In the genomic region with DNA sequence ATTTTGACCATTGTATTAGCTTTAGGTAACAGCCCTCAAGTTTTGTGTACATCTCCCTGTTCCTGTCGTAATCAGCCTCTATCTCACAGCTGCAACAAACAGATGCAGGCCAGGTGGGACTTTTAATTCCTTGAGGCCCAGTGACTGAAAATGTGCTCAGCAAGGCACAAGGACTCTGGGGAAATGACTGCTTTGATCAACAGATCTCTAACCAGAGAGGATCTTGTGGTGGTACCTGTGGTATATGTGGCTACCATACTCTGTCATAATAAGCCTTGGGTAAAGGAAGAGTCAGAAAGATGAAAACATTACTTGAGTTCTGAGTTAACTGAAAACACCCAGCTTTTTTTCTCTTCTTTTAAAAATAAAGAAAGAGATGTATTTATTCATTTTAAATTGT, we compare ENCODE assay signal across 26 mouse cellular contexts. TPM values are rescaled to one million over a fixed set of nuclear protein-coding genes. Genes with fewer than 3 reads are reported as not detected.
A peak's percentile ranks its signal among the peaks of the same experiment; 100 is the strongest.
DNase-seq lines count a peak whose midpoint lies in the region; ATAC-seq and TF ChIP-seq lines count a peak whose summit lies in the region.
"Had no signal": no experiment of that assay in that cellular context is flagged by ENCODE, and none has a peak within 500 bp of the region (broad histone marks: within the 10 kb centered on the region; RNA-seq: fewer than 3 reads in every experiment).

No protein-coding gene starts in this region.

- TF ChIP-seq CTCF in thymus, adult 2 months (IDR thresholded peaks at IDR 0.05; ENCODE audit: borderline replicate concordance, control insufficient read depth, extremely low read depth, insufficient read depth, low read length, poor library complexity) = no peak

- H3K4me1 ChIP-seq in thymus, adult 2 months (replicated peaks; ENCODE audit: control insufficient read depth, insufficient read depth, low read length) = peaks cover 44% of the 10 kb centered on the region

- H3K27ac ChIP-seq in thymus, adult 2 months (ENCODE audit: control insufficient read depth, insufficient read depth, low read length) = no peak overlapping the region
- H3K27ac ChIP-seq: embryonic facial prominence, embryonic 15.5 days; forebrain, embryonic 10.5 days; heart, adult 2 months; hindbrain, embryonic 12.5 days; intestine, embryonic 15.5 days had no signal

- intact Hi-C loops in left cerebral cortex, postnatal 25 days (cut with DNase I) = no loop called here

- ATAC-seq in common myeloid progenitor, adult 5-6 weeks (replicated peaks; ENCODE audit: low read depth, poor library complexity, severe bottlenecking) = 0 out of 2 replicates have a peak, but pooled peaks have one; percentile 30
- ATAC-seq: activated CD4-positive, CD25-positive, alpha-beta regulatory T cell, adult 4 months; forebrain, embryonic 14.5 days; hindbrain, embryonic 16.5 days; intestine, embryonic 15.5 days; Patski had no signal

- no peak overlapping the region for H3K4me3 ChIP-seq in thymus, adult 2 months (ENCODE audit: control insufficient read depth, insufficient read depth, low read length)
- H3K4me3 ChIP-seq: embryonic facial prominence, embryonic 15.5 days; erythroblast, embryonic 14.5 days; forebrain, embryonic 10.5 days; heart, adult 2 months; heart, embryonic 12.5 days; hindbrain, embryonic 12.5 days; intestine, embryonic 15.5 days had no signal

- H3K27me3 ChIP-seq in thymus, adult 2 months (ENCODE audit: control insufficient read depth, insufficient read depth, low read length) = no peaks in the 10 kb centered on the region

- DNase-seq in thymus, adult 2 months = peak; percentile 43
- no peak for DNase-seq in thymus, postnatal 4 days
- DNase-seq in thymus, postnatal 0 days (ENCODE audit: low spot score) = peak; percentile 75
- no peak for DNase-seq in c-Kit-positive CD71-positive TER-119-positive erythroid progenitor cells, embryonic 14.5 days (ENCODE audit: low spot score)
- DNase-seq in cerebellum, postnatal 36 days = no peak
- DNase-seq in left cerebral cortex, postnatal 25 days (ENCODE audit: low spot score in 2 of 2) = no peak
- DNase-seq: adrenal gland, postnatal 14 days; cerebellum, adult 18-20 months; cerebellum, adult 9-11 months; embryo, embryonic 11 days; gastrocnemius, postnatal 36 days; heart, adult 2 months; heart, postnatal 4 days had no signal

- no peaks in the 10 kb centered on the region for H3K36me3 ChIP-seq in thymus, adult 2 months (ENCODE audit: control insufficient read depth, insufficient read depth, low read length)
- H3K36me3 ChIP-seq: embryonic facial prominence, embryonic 15.5 days; forebrain, embryonic 10.5 days; heart, embryonic 12.5 days; hindbrain, embryonic 12.5 days; intestine, embryonic 15.5 days had no signal

- no peak for TF ChIP-seq POLR2A in thymus, adult 2 months (IDR thresholded peaks at IDR 0.05; ENCODE audit: control insufficient read depth, extremely low read depth, insufficient read depth, low read length, poor library complexity)

- WGBS in thymus, adult 2 months = 5% methylated on average over 1 of the region's 1 CpGs

RNA-seq across cellular contexts. Expression of a gene that starts 25.3 kb away (rescaled TPM):
- polyA plus RNA-seq in thymus, adult 2 months (2012; rRNA removed) = 0.07 and 1.9 TPM in 2 replicates
- total RNA-seq in common myeloid progenitor, adult 5-6 weeks (2017) = 2.3 TPM in 1 of 2 replicates, not detected in the other
- polyA plus RNA-seq in thymus, postnatal 0 days (2015; fragmentation: Nextera tagmentation; extraction: Ambion mirVana) = 0.36 and 0.59 TPM in 2 replicates
- not detected for total RNA-seq in left cerebral cortex, postnatal 25 days (2021)
- total RNA-seq: adrenal gland, adult 18-20 months; gastrocnemius, postnatal 36 days; heart, adult 2 months; heart, postnatal 4 days had no signal
- polyA plus RNA-seq: C2C12; erythroblast, embryonic 14.5 days; heart, adult 2 months had no signal

RNA-seq across cellular contexts. Expression of a gene that starts 32.8 kb away (rescaled TPM):
- polyA plus RNA-seq in thymus, adult 2 months (2012; rRNA removed) = 41.7 and 46.1 TPM in 2 replicates
- 0.34 and 0.96 TPM in 2 replicates for total RNA-seq in common myeloid progenitor, adult 5-6 weeks (2017)
- 4.2 and 5.2 TPM in 2 replicates for polyA plus RNA-seq in thymus, postnatal 0 days (2015; fragmentation: Nextera tagmentation; extraction: Ambion mirVana)
- total RNA-seq in left cerebral cortex, postnatal 25 days (2021) = 1 to 10 TPM; 7.3 to 9.3 TPM

RNA-seq across cellular contexts. Expression of a gene that starts 48.5 kb away (rescaled TPM):
- polyA plus RNA-seq in thymus, adult 2 months (2012; rRNA removed) = 511 and 515 TPM in 2 replicates
- total RNA-seq in common myeloid progenitor, adult 5-6 weeks (2017) = 875 and 880 TPM in 2 replicates
- 655 and 689 TPM in 2 replicates for polyA plus RNA-seq in thymus, postnatal 0 days (2015; fragmentation: Nextera tagmentation; extraction: Ambion mirVana)
- 100 to 1,000 TPM; 275 to 306 TPM for total RNA-seq in left cerebral cortex, postnatal 25 days (2021)

Comparison
In these comparisons a context has a peak if more than half of its experiments do, and no peak if none do; other contexts are left out.
1. DNase-seq: peak in thymus, adult 2 months (single experiment) and thymus, postnatal 0 days (single experiment); none in thymus, postnatal 4 days (single experiment), c-Kit-positive CD71-positive TER-119-positive erythroid progenitor cells, embryonic 14.5 days (single experiment), cerebellum, postnatal 36 days (0 of 2) and left cerebral cortex, postnatal 25 days (0 of 2).